Mouse (Mus musculus) cerebellum, adult 18-20 months (tissue): Measurements from ENCODE around the gene Pam16.

Source experiments
- DNase-seq, 2 experiments: peaks; one replicate each; pipeline ENCODE4 v3.0.0; 2021

Gene Pam16

DNA sequence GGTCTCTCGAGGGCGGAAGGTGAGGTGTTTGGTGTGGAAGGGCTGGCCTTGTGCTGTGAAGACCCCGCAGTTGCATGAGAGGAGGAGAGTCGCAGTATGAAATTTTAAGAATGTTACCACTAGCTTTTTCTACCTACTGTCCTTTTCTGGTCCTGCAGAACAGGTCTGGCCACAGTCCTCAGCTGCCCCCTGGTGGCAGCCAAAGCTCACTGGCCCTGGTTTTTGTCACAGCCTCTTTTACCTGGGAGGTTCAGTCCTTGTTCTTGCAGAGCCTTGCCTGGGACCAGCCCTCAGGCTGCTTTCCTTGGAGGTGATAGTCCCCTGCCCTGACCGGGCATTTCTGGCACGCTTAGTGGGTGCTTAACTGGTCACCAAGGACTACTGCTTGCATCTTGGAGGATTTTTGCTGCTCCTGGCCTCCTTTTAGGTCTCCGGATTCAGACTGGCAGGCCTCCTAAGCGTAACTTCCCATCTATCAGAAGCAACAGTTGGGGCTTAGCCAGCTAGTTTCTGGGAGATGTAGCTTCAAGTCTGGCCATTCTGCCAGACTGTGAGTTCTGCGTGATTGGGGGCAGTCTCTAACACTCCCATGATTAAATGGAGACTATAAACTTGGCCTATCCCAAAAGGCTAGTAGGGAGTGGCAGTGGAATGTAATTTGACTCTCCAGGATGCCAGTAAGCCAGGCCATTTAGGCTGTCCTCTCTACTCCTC lies 16.8 kb downstream of the Pam16 start:
- DNase-seq: peak; percentile 87 to 92

DNA sequence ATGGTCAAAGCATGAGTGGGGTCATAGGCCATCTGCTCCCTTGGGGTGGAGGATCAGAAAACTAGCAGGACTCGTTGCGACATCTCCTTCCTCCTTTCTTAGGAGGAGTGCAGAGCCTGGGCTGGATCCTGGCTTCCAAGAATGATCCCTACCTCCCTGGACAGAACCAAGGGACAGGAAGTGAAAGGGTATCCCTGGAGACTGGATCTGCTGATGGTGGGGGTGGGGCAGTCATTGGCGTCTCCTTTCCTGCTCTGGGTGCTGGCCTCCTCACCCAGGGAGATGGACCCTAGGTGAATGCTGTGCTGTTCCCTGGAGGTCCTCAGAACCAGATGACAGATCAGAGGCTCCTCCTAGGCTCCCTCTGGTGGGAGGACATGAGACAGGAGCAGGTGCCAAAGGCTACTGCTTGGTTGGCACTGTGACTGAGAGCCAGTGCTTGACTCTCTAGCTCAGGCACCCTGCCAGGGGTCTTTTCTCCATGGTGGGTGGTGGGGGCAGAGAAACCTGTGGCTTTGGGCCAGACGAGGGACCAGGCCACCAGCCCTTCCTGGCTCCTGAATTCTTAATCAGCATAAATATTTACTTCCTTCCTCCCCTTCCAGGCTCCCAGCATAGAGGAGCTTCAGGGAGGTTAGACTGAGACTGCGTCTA lies 18.2 kb downstream of the Pam16 start:
- DNase-seq: peak; percentile 45 to 53

DNA sequence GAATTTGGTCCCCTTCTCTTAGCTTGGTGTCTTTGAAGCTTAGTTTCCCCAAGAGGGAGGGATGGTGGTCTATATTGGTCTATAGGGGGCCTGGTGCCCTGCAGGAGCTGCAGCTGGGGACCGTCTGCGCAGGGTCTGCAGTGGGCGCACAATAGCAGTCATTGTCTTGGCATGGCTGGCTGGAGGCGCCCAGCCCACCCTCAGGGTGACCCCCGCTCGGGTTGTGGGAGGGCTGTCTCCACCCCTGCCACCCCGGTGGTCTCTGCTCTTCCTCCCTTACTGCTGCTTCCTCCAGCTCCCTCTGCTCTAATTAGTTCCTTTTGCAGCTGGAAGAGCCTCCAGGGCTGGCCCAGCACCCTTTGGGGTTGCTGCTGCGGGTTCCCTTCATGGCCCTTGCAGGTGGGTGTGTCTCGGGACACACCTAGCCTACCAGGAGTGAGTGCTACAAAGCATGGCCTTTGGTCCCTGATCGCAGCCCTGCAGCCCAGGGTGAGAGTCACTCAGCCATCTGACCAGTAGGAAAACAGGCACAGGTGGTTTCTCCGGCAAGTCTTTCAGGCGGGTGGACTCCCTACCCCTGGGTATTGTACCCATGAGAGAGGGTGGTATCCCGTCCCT lies 19.2 kb downstream of the Pam16 start:
- no peak for DNase-seq

- DNase-seq: no peak
Observed at GRCm38 (mm10) chr16:4604293-4604837, 20.4 kb downstream of the Pam16 start.

- no peak for DNase-seq
Observed at GRCm38 (mm10) chr16:4603453-4603837, 21.3 kb downstream of the Pam16 start.

- no peak for DNase-seq
Observed at GRCm38 (mm10) chr16:4602766-4603452, 21.9 kb downstream of the Pam16 start.

- no peak for DNase-seq
Observed at GRCm38 (mm10) chr16:4602189-4602588, 22.6 kb downstream of the Pam16 start.

DNA sequence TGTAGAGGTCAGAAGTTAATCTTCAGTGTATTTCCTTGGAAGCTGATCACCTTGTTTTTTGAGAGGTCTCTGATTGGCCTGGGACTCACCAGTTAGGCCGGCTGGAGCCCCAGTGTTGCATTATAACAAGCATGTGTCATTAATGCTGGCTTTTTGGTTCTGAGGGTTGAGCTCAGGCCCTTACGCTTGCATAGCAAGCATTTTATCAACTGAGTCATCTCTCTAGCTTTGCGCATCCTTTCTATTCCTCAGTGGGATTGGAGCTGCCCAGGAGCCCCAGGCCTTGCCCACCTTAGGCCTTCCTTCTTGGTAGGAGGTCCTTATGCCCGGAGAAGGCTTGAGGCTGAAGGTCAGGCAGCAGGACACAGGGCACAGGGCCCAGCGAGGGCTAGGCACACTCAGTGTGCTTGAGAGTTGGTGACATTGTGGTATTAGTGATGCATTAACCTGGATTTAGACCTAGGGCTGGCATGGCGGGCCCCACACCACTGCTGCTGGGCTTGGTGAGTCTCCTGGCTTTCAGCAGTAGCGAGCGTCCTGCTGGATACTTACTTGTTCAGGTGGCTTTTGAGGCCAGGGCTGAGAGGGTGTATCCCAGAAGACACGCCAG lies 24.0 kb downstream of the Pam16 start:
- DNase-seq: no peak

- no peak for DNase-seq
Observed at GRCm38 (mm10) chr16:4599616-4600015, 25.2 kb downstream of the Pam16 start.

GRCm38 (mm10) chr16:4598891-4599543 lies 25.8 kb downstream of the Pam16 start:
- DNase-seq: no peak

DNA sequence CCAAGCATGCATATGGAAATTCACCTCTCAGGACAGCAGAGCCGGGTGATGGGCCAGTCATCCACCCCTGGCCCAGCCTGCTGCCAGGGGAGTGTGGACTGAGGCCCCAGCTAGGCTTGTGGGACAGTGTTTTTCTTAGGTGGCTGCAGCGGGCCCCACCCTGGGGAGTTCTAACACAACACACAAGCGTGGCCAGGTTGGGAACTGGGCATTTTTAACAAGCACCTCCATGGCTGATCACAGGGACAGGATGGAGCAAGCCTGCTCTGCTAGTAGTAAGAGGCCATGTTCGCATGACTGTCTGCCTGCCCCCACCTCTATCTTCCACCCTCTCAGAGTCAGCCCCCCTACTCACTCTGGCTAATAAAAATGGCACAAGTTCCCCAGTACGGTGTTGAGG lies 26.7 kb downstream of the Pam16 start:
- DNase-seq: no peak

GRCm38 (mm10) chr16:4597296-4597695 lies 27.5 kb downstream of the Pam16 start:
- no peak for DNase-seq

DNA sequence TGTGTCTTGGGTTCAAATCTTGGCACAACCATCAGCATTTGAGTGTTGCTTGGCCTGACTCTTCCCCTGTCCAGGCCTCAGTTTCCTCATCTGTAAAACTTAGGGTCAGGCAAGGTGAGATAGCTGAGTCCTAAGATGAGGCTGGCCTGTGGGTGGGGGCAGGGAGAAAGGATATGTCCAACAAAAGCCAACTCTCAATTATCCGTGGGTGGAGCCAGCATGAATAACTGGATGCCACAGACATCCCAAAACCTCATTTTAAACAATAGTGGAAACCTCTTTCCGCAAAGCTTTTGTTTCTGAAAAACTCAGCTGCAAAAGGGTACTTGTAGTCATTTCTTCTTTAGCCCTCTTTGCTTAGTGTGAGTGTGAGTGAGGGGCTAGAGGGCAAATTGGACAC lies 28.0 kb downstream of the Pam16 start:
- DNase-seq: no peak

GRCm38 (mm10) chr16:4596141-4596728 lies 28.6 kb downstream of the Pam16 start:
- no peak for DNase-seq

DNA sequence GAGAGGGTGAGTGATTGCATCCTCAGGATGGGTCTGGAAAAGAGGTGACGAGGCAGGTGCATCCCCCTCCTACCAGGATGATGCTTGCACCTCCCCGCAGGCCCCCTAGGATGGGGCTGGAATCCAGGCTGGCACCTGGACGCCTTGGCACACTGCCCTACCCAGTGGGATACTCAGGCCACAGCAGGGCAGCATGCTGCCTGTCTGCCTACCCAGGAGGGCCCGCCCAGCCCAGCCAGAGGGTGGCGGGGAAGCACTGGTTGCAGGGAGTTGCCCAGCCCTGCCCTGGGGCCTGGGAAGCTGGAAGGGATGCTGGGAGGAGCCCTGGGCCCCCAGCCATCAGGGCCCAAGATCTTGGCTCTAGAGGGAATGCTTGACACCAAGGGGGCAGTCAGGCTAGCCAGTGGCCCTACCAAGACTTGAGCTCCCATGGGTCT lies 29.2 kb downstream of the Pam16 start:
- peak; percentile 51 to 57 for DNase-seq

DNA sequence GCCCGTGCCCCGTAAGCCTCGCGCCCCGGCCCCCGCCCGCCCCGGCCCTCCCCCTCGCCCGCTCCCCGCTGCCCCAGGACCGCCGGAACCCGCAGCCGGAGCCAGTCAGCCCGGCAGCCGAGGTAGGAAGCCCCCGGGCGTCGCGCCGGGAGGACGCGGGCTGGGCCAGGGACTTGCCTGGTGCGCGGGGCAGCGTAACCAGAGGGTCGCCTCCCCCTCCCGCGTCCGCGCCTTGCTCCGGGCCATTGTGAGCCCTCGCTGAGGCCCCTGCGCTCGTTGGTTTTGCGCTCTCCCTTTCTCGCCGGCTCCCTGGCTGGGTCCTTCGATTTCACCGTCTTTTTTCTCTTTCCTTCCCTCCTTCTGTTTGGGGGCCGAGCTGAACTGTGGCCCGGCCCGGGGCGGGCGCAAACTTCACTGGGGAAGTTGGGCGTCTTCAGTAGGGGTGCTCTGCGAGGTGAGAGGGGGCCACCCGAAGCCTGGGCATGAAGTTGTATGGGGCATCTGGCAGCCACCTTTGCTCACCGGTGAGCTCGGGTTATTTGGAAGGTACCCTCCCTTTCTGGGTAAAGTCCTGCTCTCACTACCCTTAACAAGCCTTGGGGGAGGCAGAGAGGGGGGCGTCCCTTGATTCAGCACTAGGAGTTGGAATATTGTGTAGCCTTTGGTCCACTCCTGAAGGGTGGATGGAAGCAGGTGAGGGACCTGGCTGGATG lies 29.8 kb downstream of the Pam16 start:
- DNase-seq: peak; percentile 26 to 65

DNA sequence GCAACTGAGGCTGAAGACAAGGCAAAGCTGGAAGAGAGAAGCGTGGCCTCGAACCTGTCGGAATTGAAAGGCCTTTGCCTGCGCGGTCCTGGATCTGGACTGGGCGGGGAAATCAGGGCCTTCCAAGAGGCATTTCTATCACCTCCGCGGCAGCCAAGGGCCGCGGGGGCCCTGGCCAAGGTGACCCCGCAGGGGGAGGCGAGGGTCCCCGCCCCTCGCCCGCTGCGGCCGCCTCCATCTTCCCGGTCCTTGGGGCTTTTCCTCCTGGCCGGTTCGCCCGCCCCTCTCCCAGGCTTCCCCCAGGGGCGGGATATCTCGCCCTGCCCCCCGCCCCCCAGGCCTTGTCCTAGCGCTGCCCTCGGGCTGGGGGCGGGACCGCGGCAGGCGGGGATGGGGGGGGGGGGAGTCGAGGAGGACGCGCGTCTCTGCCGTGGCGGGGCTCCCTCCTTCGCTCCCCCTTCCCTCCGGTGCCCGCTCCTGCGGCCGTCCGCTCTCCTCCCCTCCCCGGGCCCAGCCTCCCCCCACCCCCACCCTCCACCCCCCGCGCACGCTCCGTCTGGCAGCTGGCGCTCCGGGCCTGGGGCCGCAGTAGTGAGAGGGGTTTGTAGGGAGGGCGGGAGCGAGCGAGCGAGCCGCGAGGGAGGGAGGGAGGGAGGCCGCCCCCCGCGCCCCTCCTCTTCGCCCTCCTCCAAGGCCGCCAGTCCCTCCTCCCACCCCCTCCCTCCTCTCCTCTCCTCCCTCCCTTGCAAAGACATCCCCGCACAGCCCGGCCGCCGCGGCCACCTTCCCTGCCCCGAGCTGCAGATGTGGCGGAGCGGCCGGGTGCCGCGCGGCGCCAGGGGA lies 30.6 kb downstream of the Pam16 start, which contains the start of gene Glis2:
Gene Glis2 (plus strand): TSS at position 743 of the 843 bp plus-strand sequence.
- peak; percentile 45 to 49 for DNase-seq

DNA sequence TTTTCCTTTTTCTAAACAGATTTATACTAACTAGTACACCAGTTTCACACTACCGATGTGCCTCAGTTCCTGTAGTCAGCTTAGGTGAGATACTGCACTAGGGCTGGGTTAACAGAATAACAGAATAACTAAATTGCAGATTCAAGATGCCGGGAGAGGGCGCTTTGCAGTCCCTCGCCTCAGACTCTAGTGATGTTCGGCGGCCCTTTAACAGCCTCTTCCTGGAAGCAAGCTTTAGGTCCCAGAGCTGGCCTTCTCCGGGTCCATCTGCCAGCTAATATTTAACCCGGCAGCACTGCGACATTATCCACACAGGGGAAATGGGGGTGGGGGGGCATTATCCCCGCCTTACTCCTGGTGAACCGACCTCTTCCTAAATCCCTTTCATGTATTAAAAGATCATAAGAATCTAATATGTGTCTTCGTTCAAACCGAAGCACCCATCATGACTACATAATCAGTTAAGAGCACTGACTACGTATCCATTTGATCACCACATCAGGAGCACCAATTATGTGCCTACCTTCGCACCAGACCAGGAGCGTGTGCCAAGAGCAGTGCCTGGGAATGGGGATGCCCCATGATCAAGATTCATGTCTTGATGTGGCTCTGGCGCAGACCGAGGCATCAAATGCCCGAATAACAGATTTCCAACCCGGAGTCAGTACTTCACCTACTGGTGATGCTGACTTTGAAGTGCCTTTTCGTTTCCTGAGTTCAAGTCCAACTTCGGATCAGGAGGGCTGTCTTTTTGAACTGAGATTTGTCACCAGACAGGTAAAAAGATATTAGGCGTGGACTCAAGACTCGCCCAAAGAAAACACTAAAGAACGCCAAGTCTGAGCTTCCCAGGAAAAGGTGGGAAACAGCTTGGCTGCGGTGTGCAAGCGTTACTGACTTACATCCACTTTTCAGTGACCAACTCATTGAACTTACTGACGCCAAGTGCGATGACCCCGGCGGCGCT lies 31.6 kb downstream of the Pam16 start:
- DNase-seq: peak; percentile 73 to 78

DNA sequence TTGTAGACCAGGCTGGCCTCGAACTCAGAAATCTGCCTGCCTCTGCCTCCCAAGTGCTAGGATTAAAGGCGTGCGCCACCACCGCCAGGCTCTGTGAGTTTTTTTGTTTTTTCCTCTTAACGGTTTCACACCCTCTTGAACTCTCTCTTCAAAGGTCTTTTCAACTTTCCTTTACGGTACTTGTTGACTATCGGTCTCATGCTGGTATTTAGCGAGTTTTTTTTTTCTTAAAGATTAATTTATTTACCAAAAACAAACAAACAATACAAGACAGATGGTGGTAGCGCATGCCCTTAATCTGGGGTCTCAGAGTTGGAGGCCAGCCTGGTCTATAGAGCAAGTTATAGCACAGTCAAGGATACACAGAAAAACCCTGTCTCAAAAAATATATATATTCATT lies 34.6 kb downstream of the Pam16 start:
- DNase-seq: no peak
